Mouse (Mus musculus) liver, embryonic 14.5 days (tissue): ENCODE measurements around the gene Sorcs2. TPM values are rescaled to one million over a fixed set of nuclear protein-coding genes. Genes with fewer than 3 reads are reported as not detected.
A peak's percentile ranks its signal among the peaks of the same experiment; 100 is the strongest.

Source experiments
- ATAC-seq: fragments of 200-750 bp; cut with Nextera tagmentation; 2 replicates; pipeline ENCODE4 v1.8.0; 2017; ENCODE audit warnings: moderate number of reproducible peaks, mild to moderate bottlenecking, moderate library complexity; ENCODE audit not compliant: insufficient read depth
- DNase-seq, 3 experiments: peaks; one replicate each; pipeline ENCODE4 v3.0.0-alpha.2; 2012 to 2013; ENCODE audit warnings: low read depth in 3 of 3, low spot score in 3 of 3
- H3K27ac ChIP-seq: fragments of 300-500 bp; sonication (generic); 2 replicates; pipeline ENCODE4 v1.5.1; 2014; ENCODE audit warnings: moderate library complexity, mild to moderate bottlenecking, control low read depth, inconsistent platforms
- H3K27me3 ChIP-seq: fragments of 300-500 bp; sonication (generic); 2 replicates; pipeline ENCODE4 v1.6.1; 2014; ENCODE audit warnings: mild to moderate bottlenecking, low read length, moderate library complexity; ENCODE audit not compliant: control insufficient read depth, insufficient read depth
- H3K36me3 ChIP-seq: fragments of 300-500 bp; sonication (generic); replicated peaks from 2 replicates; pipeline ENCODE4 v1.6.1; 2014; ENCODE audit warnings: low read depth; ENCODE audit not compliant: control insufficient read depth, insufficient read depth
- H3K4me1 ChIP-seq, 2 experiments: fragments of 200-500 bp in 1 of 2; fragments of 300-500 bp in 1 of 2; sonication (generic) in 1 of 2; replicated peaks; 2 replicates each; pipeline ENCODE4 v1.6.1; 2012 to 2014; ENCODE audit warnings: antibody characterized with exemption in 1 of 2, inconsistent platforms in 1 of 2, low read length in 1 of 2; ENCODE audit not compliant: control insufficient read depth in 2 of 2, insufficient read depth in 2 of 2
- H3K4me2 ChIP-seq: fragments of 300-500 bp; sonication (generic); 2 replicates; pipeline ENCODE4 v1.6.1; 2014; ENCODE audit warnings: low read depth, mild to moderate bottlenecking, control low read depth, moderate library complexity
- H3K4me3 ChIP-seq, 2 experiments: fragments of 200-500 bp in 1 of 2; fragments of 300-500 bp in 1 of 2; sonication (generic) in 1 of 2; 2 replicates each; pipeline ENCODE4 v1.5.1; 2012 to 2014; ENCODE audit warnings: low read depth in 2 of 2, low read length in 2 of 2, mild to moderate bottlenecking in 2 of 2, control low read depth in 1 of 2, inconsistent platforms in 1 of 2, moderate library complexity in 1 of 2; ENCODE audit not compliant: insufficient read depth in 1 of 2
- H3K9ac ChIP-seq: fragments of 300-500 bp; sonication (generic); replicated peaks from 2 replicates; pipeline ENCODE4 v1.6.1; 2014; ENCODE audit warnings: mild to moderate bottlenecking, control low read depth, moderate library complexity
- H3K9me3 ChIP-seq: fragments of 300-500 bp; sonication (generic); 2 replicates; pipeline ENCODE4 v1.6.1; 2016; ENCODE audit warnings: low read length, mixed read lengths; ENCODE audit not compliant: control insufficient read depth
- CTCF ChIP-seq: IDR thresholded peaks from 2 replicates; pipeline ENCODE4 v1.5.1; 2016; ENCODE audit warnings: antibody characterized with exemption, low read depth, control low read depth
- EP300 ChIP-seq: IDR thresholded peaks from 2 replicates; pipeline ENCODE4 v1.6.1; 2016; ENCODE audit warnings: antibody characterized with exemption, low read depth
- WGBS: fragments of 180-500 bp; shearing (Covaris S2); extraction: QIAGEN DNeasy Blood & Tissue Kit; methylation state at CpG from one replicate; pipeline ENCODE4 v1.1.7; 2014; ENCODE audit not compliant: insufficient replicate concordance; 5-methylcytosine and 5-hydroxymethylcytosine counted together
- polyA plus RNA-seq, 2 experiments: library from polyadenylated mRNA; depleted of rRNA in 1 of 2; stranded (reverse) in 1 of 2; unstranded in 1 of 2; fragments of >200 nt; fragmentation: Nextera tagmentation in 1 of 2; extraction: Ambion mirVana in 1 of 2; gene quantifications; 2 replicates each; pipeline versions ENCODE4 v1.2.1 to v1.2.3; 2012 to 2014

Sorcs2 gene
- polyA plus RNA-seq, 2 experiments = 0.17 to 0.33 TPM

GRCm38 (mm10) chr5:36040398-36041235 is 357.3 kb downstream of the Sorcs2 start:
- no peak for TF ChIP-seq CTCF
- TF ChIP-seq EP300 = no peak
- DNase-seq (no peak), ATAC-seq (no peak)
- Histone ChIP-seq H3K27ac (no peak overlapping the region), H3K9ac (no peak overlapping the region), H3K4me2 (no peak overlapping the region), H3K36me3 (no peaks in the 10 kb centered on the region), H3K9me3 (no peaks in the 10 kb centered on the region), H3K4me3 (no peak overlapping the region), H3K4me1 (no peaks in the 10 kb centered on the region), H3K27me3 (no peaks in the 10 kb centered on the region)
- 53% methylated on average over 13 of the region's 13 CpGs for WGBS

GRCm38 (mm10) chr5:36039596-36039995 is 358.3 kb downstream of the Sorcs2 start:
- Histone ChIP-seq H3K27me3 (no peaks in the 10 kb centered on the region), H3K27ac (no peak overlapping the region), H3K9me3 (no peaks in the 10 kb centered on the region), H3K4me2 (no peak overlapping the region), H3K9ac (no peak overlapping the region), H3K4me1 (no peaks in the 10 kb centered on the region), H3K4me3 (no peak overlapping the region), H3K36me3 (no peaks in the 10 kb centered on the region)
- TF ChIP-seq EP300 (no peak), CTCF (no peak)
- ATAC-seq (no peak), DNase-seq (no peak)
- WGBS = 66% methylated on average over 5 of the region's 5 CpGs

GRCm38 (mm10) chr5:36033531-36034426 is 364.2 kb downstream of the Sorcs2 start:
- Histone ChIP-seq H3K4me1 (no peaks in the 10 kb centered on the region), H3K4me2 (no peak overlapping the region), H3K27ac (no peak overlapping the region), H3K9me3 (no peaks in the 10 kb centered on the region), H3K36me3 (no peaks in the 10 kb centered on the region), H3K9ac (no peak overlapping the region), H3K27me3 (no peaks in the 10 kb centered on the region), H3K4me3 (no peak overlapping the region)
- no peak for ATAC-seq
- WGBS = 36% methylated on average over 8 of the region's 8 CpGs
- peak; percentile 66 for TF ChIP-seq CTCF
- no peak for TF ChIP-seq EP300
- DNase-seq = peak in 1 of 3 experiments; percentile 12

- no peak overlapping the region for H3K4me2 ChIP-seq
Observed at GRCm38 (mm10) chr5:36025076-36025475, 372.9 kb downstream of the Sorcs2 start.

More at GRCm38 (mm10) chr5:36025076-36025475, 372.9 kb downstream of the Sorcs2 start:
- H3K27me3 ChIP-seq = no peaks in the 10 kb centered on the region
- H3K9ac ChIP-seq = no peak overlapping the region
- H3K4me3 ChIP-seq = no peak overlapping the region
- DNase-seq = no peak
- no peak for ATAC-seq
- WGBS = 48% methylated on average over 4 of the region's 4 CpGs
- H3K36me3 ChIP-seq = no peaks in the 10 kb centered on the region
- TF ChIP-seq EP300 (no peak), CTCF (no peak)
- H3K27ac ChIP-seq = no peak overlapping the region
- H3K4me1 ChIP-seq = no peaks in the 10 kb centered on the region
- no peaks in the 10 kb centered on the region for H3K9me3 ChIP-seq
